Mouse (Mus musculus) central nervous system, embryonic 14 days (tissue): ENCODE measurements around the gene Ccdc160. TPM values are rescaled to one million over a fixed set of nuclear protein-coding genes. Genes with fewer than 3 reads are reported as not detected.

Experiments
- polyA plus RNA-seq: library from polyadenylated mRNA; depleted of rRNA; stranded (reverse); fragments of >200 nt; gene quantifications from 2 replicates; pipeline ENCODE4 v1.2.3, GENCODE M21; 2012; rRNA removed

Ccdc160 gene
- 2.6 and 2.9 TPM in 2 replicates for polyA plus RNA-seq

GRCm38 (mm10) chrX:52790980-52791593 lies at the start of gene Ccdc160:
TSS of gene Ccdc160 (plus strand) at chrX:52791200.

Other genes starting within 250 kb of the Ccdc160 start
- 60.8 and 175 TPM in 2 replicates for gene Gpc3, start 177.2 kb upstream of the Ccdc160 start, polyA plus RNA-seq
- 43.6 and 56.7 TPM in 2 replicates for gene Phf6, start 121.1 kb downstream of the Ccdc160 start, polyA plus RNA-seq
- gene Hprt, start 196.9 kb downstream of the Ccdc160 start, polyA plus RNA-seq, result 48.5 and 49.7 TPM in 2 replicates